Mouse (Mus musculus): ENCODE data around the gene Mgat1. TPM values are rescaled to one million over a fixed set of nuclear protein-coding genes. Genes with fewer than 3 reads are reported as not detected.
"Not testable (repeated sequence)": the region's sequence is repeated elsewhere in the genome, so short reads cannot be mapped to it uniquely, and the experiment has no call there.

The Mgat1 gene
- total RNA-seq, 1 experiment from 2014 or later: 116 TPM

DNA sequence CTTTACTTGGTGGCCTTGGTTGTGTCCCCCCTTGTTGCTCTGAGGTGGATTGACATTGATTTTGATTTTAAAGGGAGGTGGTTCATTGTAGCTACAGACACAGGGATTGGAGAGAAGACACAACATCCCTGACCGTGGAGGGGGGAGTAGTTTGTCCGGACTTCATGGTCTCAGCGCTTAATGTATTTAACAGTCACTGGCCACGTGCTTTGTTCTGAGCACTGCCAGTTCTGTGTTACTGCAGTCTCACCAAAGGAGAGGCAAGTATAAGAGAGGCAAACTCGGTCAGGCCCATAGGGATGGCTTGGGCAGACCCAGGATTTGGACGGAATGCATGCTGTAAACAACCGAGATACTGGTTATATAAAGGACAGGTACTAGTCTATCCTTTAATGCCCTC lies 20.1 kb downstream of the Mgat1 start:
- no peak for DNase-seq

GRCm38 (mm10) chr11:49264622-49265021 lies 20.6 kb downstream of the Mgat1 start:
- DNase-seq: no peak

DNA sequence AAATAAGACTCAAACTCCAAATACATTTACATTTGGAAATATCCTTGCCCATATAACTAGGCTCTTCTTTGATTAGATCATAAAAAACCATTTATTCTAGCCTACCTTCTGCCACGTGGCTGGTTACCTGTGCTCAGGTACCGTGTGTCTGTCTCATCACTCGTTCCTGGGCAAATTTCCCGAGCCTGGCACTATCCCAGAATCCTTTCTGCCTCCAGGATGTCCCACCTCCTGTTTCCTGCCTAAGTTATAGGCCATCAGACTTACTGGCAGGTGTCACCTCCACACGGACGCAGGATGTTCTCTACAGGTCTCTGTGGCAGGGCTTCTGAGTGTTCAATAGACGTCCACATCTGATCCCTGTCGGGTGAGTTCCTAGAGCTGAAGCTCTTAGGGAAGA lies 21.1 kb downstream of the Mgat1 start:
- no peak for DNase-seq

DNA sequence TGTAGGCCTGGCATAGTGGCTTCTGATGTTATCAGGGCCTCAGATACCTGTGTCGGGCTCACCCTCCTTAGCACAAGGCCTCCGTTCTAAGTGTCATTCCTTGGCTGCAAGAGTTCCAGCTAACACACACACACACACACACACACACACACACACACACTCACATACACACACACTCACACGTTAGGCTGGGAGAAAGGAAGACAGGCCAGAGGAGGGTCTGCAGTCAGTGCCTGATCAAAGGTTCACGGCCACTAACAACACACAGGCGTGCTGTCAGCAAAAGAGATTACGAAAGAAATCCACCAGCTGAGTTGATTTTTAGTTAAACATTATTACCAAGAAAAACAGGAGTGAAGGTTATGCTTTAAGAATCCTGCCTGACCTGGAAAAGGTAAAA lies 22.7 kb downstream of the Mgat1 start:
- DNase-seq: no peak

GRCm38 (mm10) chr11:49267316-49267715 lies 23.3 kb downstream of the Mgat1 start:
- DNase-seq: no peak

DNA sequence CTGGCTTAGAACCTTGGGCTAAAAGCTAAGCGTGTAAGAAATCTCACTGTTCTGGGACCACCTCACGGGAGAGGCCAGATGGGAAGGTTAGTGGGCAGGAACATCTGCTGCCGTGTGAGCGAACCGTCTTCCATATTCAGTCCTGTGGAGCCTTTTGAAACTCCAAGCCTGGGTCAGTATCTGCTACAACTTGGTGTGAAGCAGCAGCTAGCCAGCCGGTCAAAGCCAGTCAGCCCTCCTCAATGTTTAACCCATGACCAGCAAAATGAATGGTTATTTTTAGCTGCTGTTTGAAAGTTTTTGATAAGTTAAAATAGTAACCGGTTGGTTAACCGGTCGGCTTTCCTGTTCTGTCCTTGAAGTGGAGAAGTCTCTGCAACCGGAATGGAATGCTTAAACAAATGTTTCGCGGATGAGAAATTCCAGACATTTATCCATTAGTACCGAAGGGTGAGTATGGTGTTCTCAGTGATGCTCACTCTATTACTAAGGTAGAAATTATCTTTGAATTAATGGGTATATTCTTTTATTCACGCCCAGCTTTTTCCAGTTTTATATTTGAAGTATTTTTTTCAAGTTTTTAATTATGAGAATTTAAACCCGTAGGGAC lies 24.1 kb downstream of the Mgat1 start:
- DNase-seq: no peak

GRCm38 (mm10) chr11:49269761-49270160 lies 25.8 kb downstream of the Mgat1 start:
- DNase-seq: no peak

- DNase-seq: no peak
Measured at GRCm38 (mm10) chr11:49270368-49270767, 26.4 kb downstream of the Mgat1 start.

GRCm38 (mm10) chr11:49271334-49271733 lies 27.3 kb downstream of the Mgat1 start:
- DNase-seq: no peak

- no peak for DNase-seq
Measured at GRCm38 (mm10) chr11:49273834-49274519, 30.0 kb downstream of the Mgat1 start.

DNA sequence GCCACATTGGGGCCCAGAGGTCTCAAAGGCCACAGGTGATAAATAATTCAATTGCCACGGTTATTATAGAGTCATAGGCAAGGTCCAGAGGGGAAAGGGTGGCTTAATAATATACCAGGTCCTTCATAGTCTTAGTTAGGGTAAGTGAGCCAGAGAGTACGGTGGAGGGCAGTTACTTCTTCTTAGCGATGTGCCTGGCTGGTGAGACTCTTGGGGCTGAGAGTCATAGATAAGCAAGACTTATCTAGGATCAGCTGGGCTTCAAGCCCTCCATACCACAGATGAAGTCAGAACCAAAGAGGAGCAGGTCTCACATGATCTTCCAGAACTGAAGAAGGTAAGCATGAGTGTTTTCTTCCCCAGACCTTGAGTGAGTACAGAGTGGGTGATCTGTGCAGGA lies 34.2 kb downstream of the Mgat1 start, which contains the start of gene Olfr1393:
Gene Olfr1393 (plus strand): TSS at position 83 of the 400 bp plus-strand sequence.
- DNase-seq: no peak

GRCm38 (mm10) chr11:49284982-49285381 lies 41.0 kb downstream of the Mgat1 start, which contains the start of gene Olfr1392:
Gene Olfr1392 (plus strand): TSS chr11:49285282.
- not testable (repeated sequence) for DNase-seq

DNA sequence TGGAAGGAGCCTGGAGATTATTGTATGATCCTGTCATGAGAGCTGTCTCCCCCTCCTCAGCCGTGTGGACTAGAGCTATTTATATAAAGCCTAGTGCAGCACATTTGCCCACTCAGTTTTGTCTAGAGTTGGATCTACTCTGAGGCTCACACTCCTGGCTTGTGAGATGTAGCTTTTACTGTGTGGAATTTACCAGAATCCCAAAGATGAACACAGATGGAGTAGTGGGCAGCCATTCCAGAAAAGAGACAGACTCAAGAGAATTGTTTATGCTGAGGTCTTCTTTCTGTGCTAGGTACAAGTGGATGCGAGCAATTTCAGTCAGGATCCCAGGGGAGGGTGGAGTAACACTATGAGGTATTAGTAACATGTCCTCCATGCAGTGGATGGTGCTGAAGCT lies 43.3 kb downstream of the Mgat1 start:
- DNase-seq: no peak

DNA sequence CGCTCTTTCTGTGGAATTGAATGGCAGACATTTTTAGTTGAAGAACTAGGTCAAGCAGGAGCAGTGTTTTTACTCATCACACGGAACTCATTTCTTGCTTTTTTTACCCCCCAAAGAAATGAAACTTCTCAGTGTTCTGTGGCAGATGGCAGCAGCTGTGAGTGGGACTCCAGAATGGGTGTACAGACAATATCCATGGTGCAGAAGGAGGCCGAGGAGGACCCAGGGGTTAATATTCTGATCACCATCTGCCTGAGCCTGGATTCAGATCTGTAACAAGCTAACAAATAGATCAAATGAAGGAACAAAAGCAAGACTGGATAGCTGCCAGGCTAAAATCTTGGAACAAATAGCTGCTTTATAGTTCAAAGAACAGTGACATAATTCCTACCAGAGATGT lies 48.8 kb downstream of the Mgat1 start:
- no peak for DNase-seq

DNA sequence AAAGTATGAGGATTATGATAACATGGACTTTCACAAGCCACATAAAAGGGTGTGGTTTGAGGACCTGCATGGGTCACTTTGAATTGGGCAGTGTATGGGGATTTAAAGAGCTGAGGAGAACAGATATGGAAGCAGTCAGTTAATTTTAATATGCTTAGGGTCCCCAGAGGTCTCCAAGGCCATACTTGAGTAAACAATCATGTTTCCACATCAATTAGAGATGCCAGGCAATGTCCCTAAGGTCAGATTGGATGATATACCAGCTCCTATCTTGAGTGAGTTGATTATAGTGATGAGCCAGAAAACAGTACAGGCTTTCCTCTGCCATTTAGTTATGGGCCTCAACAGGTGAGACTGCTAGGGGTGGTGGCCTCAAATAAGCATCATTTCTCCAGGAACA lies 60.5 kb downstream of the Mgat1 start, which contains the start of gene Olfr10:
Gene Olfr10 (plus strand): TSS at position 301 of the 400 bp plus-strand sequence.
- DNase-seq: no peak

- not testable (repeated sequence) for DNase-seq
Measured at GRCm38 (mm10) chr11:49308547-49308946, 64.6 kb downstream of the Mgat1 start.

Other genes starting within 250 kb of the Mgat1 start
- 3.1 TPM in 2 replicates for gene 9930111J21Rik2, start 192.9 kb upstream of the Mgat1 start, total RNA-seq (2021)
- gene Tgtp2, start 180.0 kb upstream of the Mgat1 start, total RNA-seq (2021): 1.9 and 2.9 TPM in 2 replicates
- 1.5 and 2.9 TPM in 2 replicates for gene Ifi47, start 167.6 kb upstream of the Mgat1 start, total RNA-seq (2021)
- gene Olfr1396, start 129.3 kb upstream of the Mgat1 start, total RNA-seq (2021): 0.58 and 0.86 TPM in 2 replicates
- not detected in 2 replicates for gene Olfr1395, start 101.9 kb upstream of the Mgat1 start, total RNA-seq (2021)
- not detected in 2 replicates for gene Olfr1394, start 89.8 kb upstream of the Mgat1 start, total RNA-seq (2021)
- gene Btnl9, start 57.0 kb upstream of the Mgat1 start, total RNA-seq (2021): 23.7 and 26.6 TPM in 2 replicates
- gene Zfp62, start 40.9 kb upstream of the Mgat1 start, total RNA-seq (2021): 36.2 and 38.8 TPM in 2 replicates
- gene Olfr1393, start 34.1 kb downstream of the Mgat1 start, total RNA-seq (2021): not detected in 2 replicates
- not detected in 2 replicates for gene Olfr1392, start 41.1 kb downstream of the Mgat1 start, total RNA-seq (2021)
- gene Olfr10, start 60.5 kb downstream of the Mgat1 start, total RNA-seq (2021): not detected in 2 replicates
- not detected in 2 replicates for gene Olfr1391, start 78.6 kb downstream of the Mgat1 start, total RNA-seq (2021)
- gene Olfr1390, start 91.0 kb downstream of the Mgat1 start, total RNA-seq (2021): not detected in 2 replicates
- gene Olfr1389, start 178.9 kb downstream of the Mgat1 start, total RNA-seq (2021): not detected in 2 replicates
- 0.09 TPM in 1 of 2 replicates, not detected in the other for gene Olfr1388, start 192.4 kb downstream of the Mgat1 start, total RNA-seq (2021)
- not detected in 2 replicates for gene Olfr1387, start 211.2 kb downstream of the Mgat1 start, total RNA-seq (2021)
- not detected in 2 replicates for gene Olfr1386, start 220.9 kb downstream of the Mgat1 start, total RNA-seq (2021)
- gene Olfr1385, start 244.9 kb downstream of the Mgat1 start, total RNA-seq (2021): not detected in 2 replicates

Data from adrenal gland, postnatal 25 days (tissue).